Mouse (Mus musculus): Measurements from ENCODE around the gene Maml3.
A peak's percentile ranks its signal among the peaks of the same experiment; 100 is the strongest.

Gene Maml3

GRCm38 (mm10) chr3:52104636-52105151 lies at the start of gene Maml3:
TSS of gene Maml3 (minus strand) at chr3:52105076.
- peak; percentile 89 for DNase-seq

GRCm38 (mm10) chr3:52151155-52151554 lies 46.3 kb upstream of the Maml3 start:
- no peak for DNase-seq

GRCm38 (mm10) chr3:52148301-52148700 lies 43.4 kb upstream of the Maml3 start:
- DNase-seq, result no peak

- DNase-seq, result no peak
Observed at GRCm38 (mm10) chr3:52144776-52145460, 40.0 kb upstream of the Maml3 start.

GRCm38 (mm10) chr3:52143017-52143416 lies 38.1 kb upstream of the Maml3 start:
- DNase-seq, result no peak

- DNase-seq, result peak; percentile 73
Observed at GRCm38 (mm10) chr3:52140162-52140561, 35.3 kb upstream of the Maml3 start.

GRCm38 (mm10) chr3:52125421-52125820 lies 20.5 kb upstream of the Maml3 start:
- peak; percentile 45 for DNase-seq

GRCm38 (mm10) chr3:52120858-52121257 lies 16.0 kb upstream of the Maml3 start:
- no peak for DNase-seq

GRCm38 (mm10) chr3:52119216-52119615 lies 14.3 kb upstream of the Maml3 start:
- no peak for DNase-seq

- DNase-seq, result no peak
Observed at GRCm38 (mm10) chr3:52115421-52115820, 10.5 kb upstream of the Maml3 start.

GRCm38 (mm10) chr3:52108027-52108426 lies 3.2 kb upstream of the Maml3 start:
- no peak for DNase-seq

- DNase-seq, result no peak
Observed at GRCm38 (mm10) chr3:52105156-52105555, 280 bp upstream of the Maml3 start.

- no peak for DNase-seq
Observed at GRCm38 (mm10) chr3:52104208-52104607, 668 bp downstream of the Maml3 start.

- DNase-seq, result peak; percentile 35
Observed at GRCm38 (mm10) chr3:52103531-52104181, 1.2 kb downstream of the Maml3 start.

- peak; percentile 77 for DNase-seq
Observed at GRCm38 (mm10) chr3:52102601-52103530, 2.0 kb downstream of the Maml3 start.

- peak; percentile 84 for DNase-seq
Observed at GRCm38 (mm10) chr3:52101977-52102600, 2.8 kb downstream of the Maml3 start.

GRCm38 (mm10) chr3:52101401-52101976 lies 3.4 kb downstream of the Maml3 start:
- DNase-seq, result no peak

- DNase-seq, result no peak
Observed at GRCm38 (mm10) chr3:52100926-52101325, 4.0 kb downstream of the Maml3 start.

- DNase-seq, result no peak
Observed at GRCm38 (mm10) chr3:52100306-52100705, 4.6 kb downstream of the Maml3 start.

GRCm38 (mm10) chr3:52099286-52099685 lies 5.6 kb downstream of the Maml3 start:
- DNase-seq, result no peak

- DNase-seq, result no peak
Observed at GRCm38 (mm10) chr3:52091261-52091797, 13.5 kb downstream of the Maml3 start.

Data from layer of hippocampus, adult 9-11 months (tissue).